Mouse (Mus musculus) cerebellum, adult 18-20 months (tissue): Measurements from ENCODE around the gene Abcb9.

ENCODE experiments used
- DNase-seq, 2 experiments: peaks; one replicate each; pipeline ENCODE4 v3.0.0; 2021

Abcb9 gene

GRCm38 (mm10) chr5:124029220-124030035 lies 66.2 kb downstream of the Abcb9 start:
- DNase-seq: peak in 1 of 2 experiments; percentile 43

- DNase-seq: peak in 1 of 2 experiments; percentile 9
Measured at GRCm38 (mm10) chr5:124028680-124029079, 66.9 kb downstream of the Abcb9 start.

- no peak for DNase-seq
Measured at GRCm38 (mm10) chr5:124027702-124028470, 67.7 kb downstream of the Abcb9 start.

- no peak for DNase-seq
Measured at GRCm38 (mm10) chr5:124026568-124026967, 69.0 kb downstream of the Abcb9 start.

- peak in 1 of 2 experiments; percentile 45 for DNase-seq
Measured at GRCm38 (mm10) chr5:124025587-124026441, 69.8 kb downstream of the Abcb9 start.

- peak in 1 of 2 experiments; percentile 19 for DNase-seq
Measured at GRCm38 (mm10) chr5:124025146-124025545, 70.5 kb downstream of the Abcb9 start.

GRCm38 (mm10) chr5:124024677-124025076 lies 70.9 kb downstream of the Abcb9 start:
- DNase-seq: peak; percentile 80 to 88

GRCm38 (mm10) chr5:124022365-124022764 lies 73.2 kb downstream of the Abcb9 start:
- DNase-seq: peak in 1 of 2 experiments; percentile 9

GRCm38 (mm10) chr5:124021701-124022100 lies 73.9 kb downstream of the Abcb9 start:
- peak in 1 of 2 experiments; percentile 7 for DNase-seq

GRCm38 (mm10) chr5:124021148-124021547 lies 74.5 kb downstream of the Abcb9 start:
- DNase-seq: peak in 1 of 2 experiments; percentile 15

GRCm38 (mm10) chr5:124019348-124020216 lies 76.0 kb downstream of the Abcb9 start:
- peak; percentile 29 to 47 for DNase-seq

- peak in 1 of 2 experiments; percentile 1 for DNase-seq
Measured at GRCm38 (mm10) chr5:124018651-124019050, 76.9 kb downstream of the Abcb9 start.

- peak in 1 of 2 experiments; percentile 3 for DNase-seq
Measured at GRCm38 (mm10) chr5:124017941-124018340, 77.7 kb downstream of the Abcb9 start.

GRCm38 (mm10) chr5:124016291-124016821 lies 79.2 kb downstream of the Abcb9 start:
- no peak for DNase-seq

GRCm38 (mm10) chr5:124015727-124016126 lies 79.9 kb downstream of the Abcb9 start:
- no peak for DNase-seq

- DNase-seq: no peak
Measured at GRCm38 (mm10) chr5:124014791-124015251, 80.8 kb downstream of the Abcb9 start.

- no peak for DNase-seq
Measured at GRCm38 (mm10) chr5:124014180-124014579, 81.4 kb downstream of the Abcb9 start.

- DNase-seq: no peak
Measured at GRCm38 (mm10) chr5:124013747-124014146, 81.9 kb downstream of the Abcb9 start.

GRCm38 (mm10) chr5:124012885-124013284 lies 82.7 kb downstream of the Abcb9 start:
- no peak for DNase-seq

GRCm38 (mm10) chr5:124011927-124012326 lies 83.7 kb downstream of the Abcb9 start:
- peak in 1 of 2 experiments; percentile 49 for DNase-seq
